20 mouse cellular contexts compared by ENCODE assay signal in genomic region chr14:19955077-19955476, GRCm38 (mm10). TPM values are rescaled to one million over a fixed set of nuclear protein-coding genes. Genes with fewer than 3 reads are reported as not detected.
DNase-seq lines count a peak whose midpoint lies in the region; ATAC-seq and TF ChIP-seq lines count a peak whose summit lies in the region.
"Had no signal": no experiment of that assay in that cellular context is flagged by ENCODE, and none has a peak within 500 bp of the region (broad histone marks: within the 10 kb centered on the region; RNA-seq: fewer than 3 reads in every experiment).

No protein-coding gene starts in this region.

- no peak for TF ChIP-seq CTCF in liver, postnatal 0 days (IDR thresholded peaks at IDR 0.05; ENCODE audit: low read depth)

- no peaks in the 10 kb centered on the region for H3K36me3 ChIP-seq in liver, embryonic 11.5 days (ENCODE audit: control insufficient read depth, insufficient read depth, low read length)
- H3K36me3 ChIP-seq in liver, postnatal 0 days (replicated peaks; ENCODE audit: insufficient read depth, low read length): no peaks in the 10 kb centered on the region
- H3K36me3 ChIP-seq: heart, embryonic 15.5 days had no signal

- no peak overlapping the region; the same call in 1 of the 2 replicates for H3K4me2 ChIP-seq in liver, embryonic 11.5 days
- no peak overlapping the region for H3K4me2 ChIP-seq in liver, postnatal 0 days (ENCODE audit: low read depth, low read length)
- H3K4me2 ChIP-seq: embryonic facial prominence, embryonic 13.5 days; forebrain, embryonic 13.5 days; heart, embryonic 11.5 days; heart, embryonic 15.5 days; hindbrain, embryonic 15.5 days had no signal

- 49% methylated on average over 7 of the region's 7 CpGs for WGBS in liver, embryonic 11.5 days
- WGBS in liver, postnatal 0 days (ENCODE audit: insufficient replicate concordance): 55% methylated on average over 7 of the region's 7 CpGs

- H3K9ac ChIP-seq in liver, embryonic 11.5 days (ENCODE audit: low read depth, low read length): no peak overlapping the region
- no peak overlapping the region for H3K9ac ChIP-seq in liver, postnatal 0 days (replicated peaks)
- H3K9ac ChIP-seq: embryonic facial prominence, embryonic 13.5 days; forebrain, embryonic 13.5 days; heart, embryonic 15.5 days; hindbrain, embryonic 15.5 days had no signal

- H3K9me3 ChIP-seq in liver, embryonic 11.5 days (ENCODE audit: control insufficient read depth, low read length): no peaks in the 10 kb centered on the region
- no peaks in the 10 kb centered on the region for H3K9me3 ChIP-seq in liver, postnatal 0 days (ENCODE audit: low read length)
- H3K9me3 ChIP-seq: embryonic facial prominence, embryonic 13.5 days; forebrain, embryonic 13.5 days; heart, embryonic 15.5 days; hindbrain, embryonic 15.5 days had no signal

- H3K27ac ChIP-seq in liver, embryonic 11.5 days (ENCODE audit: low read depth, low read length): no peak overlapping the region
- no peak overlapping the region for H3K27ac ChIP-seq in liver, postnatal 0 days (ENCODE audit: low read depth)
- H3K27ac ChIP-seq: embryonic facial prominence, embryonic 13.5 days; forebrain, embryonic 13.5 days; gastrocnemius, adult 2 months; heart, embryonic 15.5 days; hindbrain, embryonic 15.5 days had no signal

- DNase-seq in adrenal gland, postnatal 14 days: peak; percentile 20
- DNase-seq in adrenal gland, adult 8-10 months: no peak
- no peak for DNase-seq in liver, embryonic 11.5 days (ENCODE audit: low spot score)
- DNase-seq in liver, postnatal 0 days: no peak
- DNase-seq in yolk sac, embryonic 10.5 days (ENCODE audit: low spot score): no peak
- no peak for DNase-seq in thymus, postnatal 36 days
- DNase-seq: adrenal gland, postnatal 25 days; cerebellum, adult 2 months; gastrocnemius, adult 2 months; gastrocnemius, postnatal 25 days; heart, adult 18-20 months; heart, postnatal 14 days had no signal

- no peak for TF ChIP-seq EP300 in liver, postnatal 0 days (IDR thresholded peaks at IDR 0.05; ENCODE audit: low read depth)

- ATAC-seq in liver, embryonic 11.5 days (replicated peaks; ENCODE audit: low FRiP score): peak; percentile 68
- ATAC-seq in liver, postnatal 0 days: no peak
- ATAC-seq in common myeloid progenitor, adult 5-6 weeks (replicated peaks; ENCODE audit: low read depth, poor library complexity, severe bottlenecking): peak; percentile 85
- ATAC-seq in megakaryocyte-erythroid progenitor cell, adult 5-6 weeks (replicated peaks; ENCODE audit: low FRiP score, low TSS enrichment, poor library complexity, severe bottlenecking): peak; percentile 95
- ATAC-seq: forebrain, embryonic 13.5 days; intestine, embryonic 16.5 days had no signal

- H3K4me3 ChIP-seq in liver, embryonic 11.5 days (ENCODE audit: low read depth, low read length): no peak overlapping the region
- H3K4me3 ChIP-seq in liver, postnatal 0 days (ENCODE audit: low read depth, low read length): no peak overlapping the region
- H3K4me3 ChIP-seq: embryonic facial prominence, embryonic 13.5 days; forebrain, embryonic 13.5 days; gastrocnemius, adult 2 months; heart, embryonic 15.5 days; hindbrain, embryonic 15.5 days had no signal

- peaks cover 2% of the 10 kb centered on the region; the same call in 1 of the 2 replicates for H3K4me1 ChIP-seq in liver, embryonic 11.5 days (replicated peaks; ENCODE audit: control insufficient read depth, insufficient read depth, low read length)
- no peaks in the 10 kb centered on the region for H3K4me1 ChIP-seq in liver, postnatal 0 days (ENCODE audit: insufficient read depth)

- no peaks in the 10 kb centered on the region for H3K27me3 ChIP-seq in liver, embryonic 11.5 days (replicated peaks; ENCODE audit: control insufficient read depth, insufficient read depth, low read length)
- no peaks in the 10 kb centered on the region for H3K27me3 ChIP-seq in liver, postnatal 0 days (ENCODE audit: insufficient read depth, low read length)
- H3K27me3 ChIP-seq: embryonic facial prominence, embryonic 13.5 days; forebrain, embryonic 13.5 days; heart, embryonic 15.5 days; hindbrain, embryonic 15.5 days had no signal

RNA-seq across cellular contexts. Expression of gene Gng2, which starts 22.4 kb away (rescaled TPM):
- total RNA-seq in adrenal gland, postnatal 14 days (2021): 32.7 and 44.4 TPM in 2 replicates
- total RNA-seq in adrenal gland, adult 8-10 months (2022): 10 to 100 TPM; 30.0 to 52.2 (median 41.3) TPM
- polyA plus RNA-seq in liver, embryonic 11.5 days (2014; fragmentation: Nextera tagmentation; extraction: Ambion mirVana): 23.7 and 32.7 TPM in 2 replicates
- 6.2 and 8.3 TPM in 2 replicates for polyA plus RNA-seq in liver, postnatal 0 days (2015; fragmentation: Nextera tagmentation; extraction: Ambion mirVana)
- total RNA-seq in common myeloid progenitor, adult 5-6 weeks (2017): 38.7 TPM in 2 replicates
- total RNA-seq in megakaryocyte-erythroid progenitor cell, adult 5-6 weeks (2014; fragmentation: Nextera tagmentation): 1.2 and 11.6 TPM in 2 replicates
- 5.7 and 11.8 TPM in 2 replicates for total RNA-seq in megakaryocyte-erythroid progenitor cell, adult 5-6 weeks (2017)
